Mouse (Mus musculus): ENCODE measurements around the gene Otud7a.

GRCm38 (mm10) chr7:63590305-63590704, 145.8 kb downstream of the Otud7a start:
- TF ChIP-seq POLR2A (IDR thresholded peaks at IDR 0.05; ENCODE audit: borderline replicate concordance, extremely low read depth, insufficient read depth, insufficient read length, poor library complexity, severe bottlenecking), result no peak
- peak; percentile 22; the same call in 1 of the 2 replicates for TF ChIP-seq CTCF (IDR thresholded peaks at IDR 0.05; ENCODE audit: borderline replicate concordance, extremely low read depth, insufficient read depth, insufficient read length)

All from brain, embryonic 14.5 days (tissue).